Mouse (Mus musculus): Measurements from ENCODE around the gene Pilrb2.
A peak's percentile ranks its signal among the peaks of the same experiment; 100 is the strongest.
"Not testable (repeated sequence)": the region's sequence is repeated elsewhere in the genome, so short reads cannot be mapped to it uniquely, and the experiment has no call there.

Pilrb2 gene

GRCm38 (mm10) chr5:137871644-137872380, at the start of gene Pilrb2:
Gene Pilrb2, minus strand, starts transcription at chr5:137871815.
- DNase-seq (ENCODE audit: low spot score), result not testable (repeated sequence)

- no peak for DNase-seq (ENCODE audit: low spot score)
Measured at GRCm38 (mm10) chr5:137915550-137915949, 43.9 kb upstream of the Pilrb2 start.

- no peak for DNase-seq (ENCODE audit: low spot score)
Measured at GRCm38 (mm10) chr5:137914508-137914907, 42.9 kb upstream of the Pilrb2 start.

- DNase-seq (ENCODE audit: low spot score), result no peak
Measured at GRCm38 (mm10) chr5:137909564-137910262, 38.1 kb upstream of the Pilrb2 start.

GRCm38 (mm10) chr5:137897812-137898211, 26.2 kb upstream of the Pilrb2 start:
- DNase-seq (ENCODE audit: low spot score), result no peak

- DNase-seq (ENCODE audit: low spot score), result peak; percentile 5
Measured at GRCm38 (mm10) chr5:137892954-137893353, 21.3 kb upstream of the Pilrb2 start.

- no peak for DNase-seq (ENCODE audit: low spot score)
Measured at GRCm38 (mm10) chr5:137887666-137888065, 16.1 kb upstream of the Pilrb2 start.

- peak; percentile 42 for DNase-seq (ENCODE audit: low spot score)
Measured at GRCm38 (mm10) chr5:137885894-137886293, 14.3 kb upstream of the Pilrb2 start.

- DNase-seq (ENCODE audit: low spot score), result no peak
Measured at GRCm38 (mm10) chr5:137883345-137883744, 11.7 kb upstream of the Pilrb2 start.

GRCm38 (mm10) chr5:137882922-137883321, 11.3 kb upstream of the Pilrb2 start:
- no peak for DNase-seq (ENCODE audit: low spot score)

- peak; percentile 20 for DNase-seq (ENCODE audit: low spot score)
Measured at GRCm38 (mm10) chr5:137877860-137878259, 6.2 kb upstream of the Pilrb2 start.

GRCm38 (mm10) chr5:137875054-137875453, 3.4 kb upstream of the Pilrb2 start:
- DNase-seq (ENCODE audit: low spot score), result no peak

GRCm38 (mm10) chr5:137872381-137872702, 727 bp upstream of the Pilrb2 start:
- DNase-seq (ENCODE audit: low spot score), result not testable (repeated sequence)

GRCm38 (mm10) chr5:137868600-137868999, 3.0 kb downstream of the Pilrb2 start:
- not testable (repeated sequence) for DNase-seq (ENCODE audit: low spot score)

GRCm38 (mm10) chr5:137864008-137864407, 7.6 kb downstream of the Pilrb2 start:
- not testable (repeated sequence) for DNase-seq (ENCODE audit: low spot score)

GRCm38 (mm10) chr5:137857960-137858710, 13.5 kb downstream of the Pilrb2 start, which contains the start of gene Pilrb1:
Gene Pilrb1, minus strand, starts transcription at chr5:137858106.
- not testable (repeated sequence) for DNase-seq (ENCODE audit: low spot score)

GRCm38 (mm10) chr5:137856870-137857269, 14.7 kb downstream of the Pilrb2 start:
- DNase-seq (ENCODE audit: low spot score), result peak; percentile 77

GRCm38 (mm10) chr5:137854907-137855306, 16.7 kb downstream of the Pilrb2 start:
- DNase-seq (ENCODE audit: low spot score), result not testable (repeated sequence)

GRCm38 (mm10) chr5:137850313-137850712, 21.3 kb downstream of the Pilrb2 start:
- DNase-seq (ENCODE audit: low spot score), result not testable (repeated sequence)

GRCm38 (mm10) chr5:137837110-137837509, 34.5 kb downstream of the Pilrb2 start:
- not testable (repeated sequence) for DNase-seq (ENCODE audit: low spot score)

- no peak for DNase-seq (ENCODE audit: low spot score)
Measured at GRCm38 (mm10) chr5:137836611-137837010, 35.0 kb downstream of the Pilrb2 start.

- not testable (repeated sequence) for DNase-seq (ENCODE audit: low spot score)
Measured at GRCm38 (mm10) chr5:137835966-137836520, 35.6 kb downstream of the Pilrb2 start, which contains the start of gene Pilra. Gene Pilra, minus strand, starts transcription at chr5:137836281.
